Mouse (Mus musculus): ENCODE measurements at regions not wholly inside any gene's neighbourhood (a gene's known extent, or its start where the extent isn't known, plus 50 kb on each side); places are given as distances from the start of the nearest gene placed in this dataset.
A peak's percentile ranks its signal among the peaks of the same experiment; 100 is the strongest.

- Histone ChIP-seq H3K27ac (ENCODE audit: low read depth, low read length) (no peak overlapping the region), H3K9me3 (ENCODE audit: control insufficient read depth) (no peaks in the 10 kb centered on the region), H3K9ac (ENCODE audit: low read depth, low read length) (no peak overlapping the region), H3K4me2 (replicated peaks; ENCODE audit: low read depth) (no peak overlapping the region), H3K27me3 (replicated peaks; ENCODE audit: control insufficient read depth, insufficient read depth, low read length) (no peaks in the 10 kb centered on the region), H3K4me1 (replicated peaks; ENCODE audit: control insufficient read depth, insufficient read depth, low read length) (no peaks in the 10 kb centered on the region), H3K36me3 (ENCODE audit: control insufficient read depth, insufficient read depth) (no peaks in the 10 kb centered on the region), H3K4me3 (ENCODE audit: low read depth, low read length) (no peak overlapping the region)
- ATAC-seq, result no peak
- WGBS, result 30% methylated on average over 2 of the region's 2 CpGs
- no peak for TF ChIP-seq CTCF (IDR thresholded peaks at IDR 0.05; ENCODE audit: low read depth)
These were observed 173.8 kb upstream of the Smc2 start for GRCm38 (mm10) chr4:52265196-52265595.

DNA sequence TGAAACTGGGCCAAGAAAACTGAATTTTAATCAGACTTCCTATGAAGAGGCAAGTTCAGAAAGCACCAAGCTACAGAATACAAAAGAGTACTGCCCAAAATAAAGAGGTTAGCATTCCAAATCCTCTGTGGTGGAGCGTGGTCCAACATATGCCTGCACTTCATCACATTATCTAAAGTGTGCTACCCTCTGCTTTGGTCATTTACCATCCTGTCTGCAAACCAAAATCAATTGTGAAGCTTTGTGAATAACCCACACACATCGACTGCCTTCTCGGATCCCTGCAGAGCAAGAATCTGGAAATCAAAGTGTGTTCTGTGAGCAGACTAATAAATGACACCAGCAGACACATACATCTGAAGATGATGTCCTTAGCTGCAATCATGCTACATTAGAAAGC lies 156.6 kb upstream of the Smc2 start:
- H3K27ac ChIP-seq (ENCODE audit: low read depth, low read length), result no peak overlapping the region
- H3K9ac ChIP-seq (ENCODE audit: low read depth, low read length), result no peak overlapping the region
- H3K4me1 ChIP-seq (replicated peaks; ENCODE audit: control insufficient read depth, insufficient read depth, low read length), result no peaks in the 10 kb centered on the region
- no peak for ATAC-seq
- 61% methylated on average over 3 of the region's 3 CpGs for WGBS
- no peaks in the 10 kb centered on the region for H3K36me3 ChIP-seq (ENCODE audit: control insufficient read depth, insufficient read depth)
- no peak overlapping the region for H3K4me2 ChIP-seq (replicated peaks; ENCODE audit: low read depth)
- no peak overlapping the region for H3K4me3 ChIP-seq (ENCODE audit: low read depth, low read length)
- no peak for TF ChIP-seq CTCF (IDR thresholded peaks at IDR 0.05; ENCODE audit: low read depth)
- H3K9me3 ChIP-seq (ENCODE audit: control insufficient read depth), result no peaks in the 10 kb centered on the region
- H3K27me3 ChIP-seq (replicated peaks; ENCODE audit: control insufficient read depth, insufficient read depth, low read length), result no peaks in the 10 kb centered on the region

DNA sequence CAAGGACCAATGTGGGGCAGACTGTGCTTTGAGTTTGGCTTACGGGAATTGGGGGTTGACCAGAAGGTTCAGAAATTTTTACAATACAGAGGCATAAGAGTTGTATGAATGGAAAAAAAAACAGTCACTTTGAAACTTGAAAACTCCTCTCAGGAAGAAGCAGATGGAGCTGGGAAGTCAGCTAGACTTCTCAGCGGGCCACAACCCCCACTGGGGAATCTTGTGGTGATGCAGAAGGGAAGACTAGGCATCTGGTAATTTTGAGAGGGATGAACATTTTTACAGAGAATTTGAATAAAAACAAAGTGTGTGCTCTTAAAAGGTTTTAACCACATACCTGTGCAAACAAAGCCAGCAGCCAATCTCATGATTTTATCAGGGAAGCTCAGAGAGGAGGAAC lies 154.1 kb upstream of the Smc2 start:
- H3K9ac ChIP-seq (ENCODE audit: low read depth, low read length), result no peak overlapping the region

GRCm38 (mm10) chr4:52293676-52294075 lies 145.4 kb upstream of the Smc2 start:
- ATAC-seq, result no peak
- Histone ChIP-seq H3K9me3 (ENCODE audit: control insufficient read depth) (no peaks in the 10 kb centered on the region), H3K9ac (ENCODE audit: low read depth, low read length) (no peak overlapping the region), H3K4me3 (ENCODE audit: low read depth, low read length) (no peak overlapping the region), H3K27me3 (replicated peaks; ENCODE audit: control insufficient read depth, insufficient read depth, low read length) (no peaks in the 10 kb centered on the region), H3K4me1 (replicated peaks; ENCODE audit: control insufficient read depth, insufficient read depth, low read length) (no peaks in the 10 kb centered on the region), H3K36me3 (ENCODE audit: control insufficient read depth, insufficient read depth) (no peaks in the 10 kb centered on the region), H3K4me2 (replicated peaks; ENCODE audit: low read depth) (no peak overlapping the region), H3K27ac (ENCODE audit: low read depth, low read length) (no peak overlapping the region)
- TF ChIP-seq CTCF (IDR thresholded peaks at IDR 0.05; ENCODE audit: low read depth), result no peak
- 87% methylated on average over 2 of the region's 2 CpGs for whole genome bisulfite sequencing

More for the DNA sequence above, 154.1 kb upstream of the Smc2 start:
- no peak overlapping the region for H3K27ac ChIP-seq (ENCODE audit: low read depth, low read length)
- no peaks in the 10 kb centered on the region for H3K36me3 ChIP-seq (ENCODE audit: control insufficient read depth, insufficient read depth)
- no peaks in the 10 kb centered on the region for H3K27me3 ChIP-seq (replicated peaks; ENCODE audit: control insufficient read depth, insufficient read depth, low read length)
- no peaks in the 10 kb centered on the region for H3K9me3 ChIP-seq (ENCODE audit: control insufficient read depth)
- no peak overlapping the region for H3K4me2 ChIP-seq (replicated peaks; ENCODE audit: low read depth)
- no peak for TF ChIP-seq CTCF (IDR thresholded peaks at IDR 0.05; ENCODE audit: low read depth)
- WGBS, result 81% methylated on average over 2 of the region's 2 CpGs
- H3K4me1 ChIP-seq (replicated peaks; ENCODE audit: control insufficient read depth, insufficient read depth, low read length), result no peaks in the 10 kb centered on the region
- ATAC-seq, result no peak
- H3K4me3 ChIP-seq (ENCODE audit: low read depth, low read length), result no peak overlapping the region

DNA sequence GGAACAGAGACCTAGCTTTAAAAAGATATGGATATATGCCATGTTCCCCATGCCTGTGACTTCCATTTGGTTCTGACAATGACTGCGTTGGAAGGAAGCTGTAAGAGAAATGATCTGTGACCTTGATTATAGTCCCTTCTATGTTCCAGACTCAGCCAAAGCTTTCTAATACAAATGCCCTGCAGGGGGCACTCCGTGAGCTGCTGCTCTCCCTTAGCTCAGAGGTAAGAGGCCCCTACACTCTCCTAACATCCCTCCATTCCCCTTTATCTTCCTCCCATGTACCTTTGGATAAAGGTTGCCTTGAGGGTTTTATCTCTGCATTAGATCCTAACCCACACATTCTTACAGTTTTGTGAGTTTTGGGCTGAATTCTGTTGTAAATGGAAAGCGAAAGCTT lies 139.8 kb upstream of the Smc2 start:
- no peak overlapping the region for H3K9ac ChIP-seq (ENCODE audit: low read depth, low read length)
- WGBS, result 51% methylated on average over 3 of the region's 3 CpGs

DNA sequence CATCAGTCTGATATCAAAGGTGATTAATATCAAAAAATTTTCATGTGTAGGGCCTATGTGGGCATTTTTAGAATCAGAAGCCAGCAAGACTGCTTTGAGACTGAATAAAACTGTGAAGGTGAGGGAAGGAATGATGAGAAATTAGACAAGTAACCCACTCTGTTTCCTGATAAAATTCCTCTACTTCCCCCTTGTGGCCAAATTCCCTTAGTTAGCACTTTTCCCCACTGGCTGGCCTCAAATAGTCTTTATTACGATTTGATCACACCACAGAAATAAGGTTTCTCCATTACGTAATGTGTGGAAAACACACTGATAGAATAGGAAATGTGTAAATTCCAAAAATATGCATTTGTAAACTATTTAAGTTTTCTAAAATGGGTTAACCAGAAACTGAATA lies 137.4 kb upstream of the Smc2 start:
- ATAC-seq, result no peak
- WGBS, result 64% methylated on average over 2 of the region's 2 CpGs
- Histone ChIP-seq H3K27me3 (replicated peaks; ENCODE audit: control insufficient read depth, insufficient read depth, low read length) (no peaks in the 10 kb centered on the region), H3K27ac (ENCODE audit: low read depth, low read length) (no peak overlapping the region), H3K36me3 (ENCODE audit: control insufficient read depth, insufficient read depth) (no peaks in the 10 kb centered on the region), H3K4me1 (replicated peaks; ENCODE audit: control insufficient read depth, insufficient read depth, low read length) (no peaks in the 10 kb centered on the region), H3K9ac (ENCODE audit: low read depth, low read length) (no peak overlapping the region), H3K9me3 (ENCODE audit: control insufficient read depth) (no peaks in the 10 kb centered on the region), H3K4me2 (replicated peaks; ENCODE audit: low read depth) (no peak overlapping the region), H3K4me3 (ENCODE audit: low read depth, low read length) (no peak overlapping the region)
- peak; percentile 36 for TF ChIP-seq CTCF (IDR thresholded peaks at IDR 0.05; ENCODE audit: low read depth)

More for the DNA sequence above, 139.8 kb upstream of the Smc2 start:
- TF ChIP-seq CTCF (IDR thresholded peaks at IDR 0.05; ENCODE audit: low read depth), result peak; percentile 33
- Histone ChIP-seq H3K4me2 (replicated peaks; ENCODE audit: low read depth) (no peak overlapping the region), H3K9me3 (ENCODE audit: control insufficient read depth) (no peaks in the 10 kb centered on the region), H3K27me3 (replicated peaks; ENCODE audit: control insufficient read depth, insufficient read depth, low read length) (no peaks in the 10 kb centered on the region), H3K36me3 (ENCODE audit: control insufficient read depth, insufficient read depth) (no peaks in the 10 kb centered on the region), H3K4me1 (replicated peaks; ENCODE audit: control insufficient read depth, insufficient read depth, low read length) (no peaks in the 10 kb centered on the region), H3K27ac (ENCODE audit: low read depth, low read length) (no peak overlapping the region), H3K4me3 (ENCODE audit: low read depth, low read length) (no peak overlapping the region)
- no peak for ATAC-seq

DNA sequence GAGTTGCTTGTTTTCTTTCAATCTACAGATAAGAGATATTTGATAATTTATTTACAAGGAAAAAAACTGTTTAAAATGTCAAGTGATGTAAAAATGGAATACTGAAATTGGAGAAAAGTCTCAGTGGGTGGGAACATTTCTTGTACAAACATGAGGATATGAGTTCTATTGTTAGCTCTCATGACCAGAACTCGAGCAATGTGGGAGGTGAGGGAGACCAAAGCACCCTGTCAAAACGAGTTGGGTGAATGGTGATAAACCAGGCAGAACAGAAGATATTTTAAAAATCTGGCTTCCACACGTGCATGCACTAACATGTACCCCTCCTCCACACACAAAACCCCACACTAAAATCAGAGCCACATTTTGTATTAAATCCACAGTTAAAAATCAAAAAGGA lies 114.7 kb upstream of the Smc2 start:
- Histone ChIP-seq H3K27ac (ENCODE audit: low read depth, low read length) (no peak overlapping the region), H3K36me3 (ENCODE audit: control insufficient read depth, insufficient read depth) (no peaks in the 10 kb centered on the region), H3K27me3 (replicated peaks; ENCODE audit: control insufficient read depth, insufficient read depth, low read length) (no peaks in the 10 kb centered on the region), H3K4me3 (ENCODE audit: low read depth, low read length) (no peak overlapping the region), H3K9me3 (ENCODE audit: control insufficient read depth) (no peaks in the 10 kb centered on the region), H3K9ac (ENCODE audit: low read depth, low read length) (no peak overlapping the region), H3K4me1 (replicated peaks; ENCODE audit: control insufficient read depth, insufficient read depth, low read length) (no peaks in the 10 kb centered on the region), H3K4me2 (replicated peaks; ENCODE audit: low read depth) (no peak overlapping the region)
- no peak for ATAC-seq
- no peak for TF ChIP-seq CTCF (IDR thresholded peaks at IDR 0.05; ENCODE audit: low read depth)
- WGBS, result 36% methylated on average over 3 of the region's 3 CpGs

Measured in intestine, postnatal 0 days (tissue).